Mouse (Mus musculus) lung, adult 2 months (tissue): Measurements from ENCODE around the gene Padi4.

Experiments
- CTCF ChIP-seq: fragments of 200-500 bp; IDR thresholded peaks from 2 replicates; pipeline ENCODE4 v1.5.1; 2011; ENCODE audit warnings: mild to moderate bottlenecking, low read length, control low read depth; ENCODE audit not compliant: insufficient read depth
- POLR2A ChIP-seq: fragments of 200-500 bp; IDR thresholded peaks from 2 replicates; pipeline ENCODE4 v1.6.1; 2011; ENCODE audit warnings: low read depth, mild to moderate bottlenecking, control low read depth, low read length, borderline replicate concordance; ENCODE audit errors: extremely low read depth

GRCm38 (mm10) chr4:140722710-140723109 lies 51.3 kb downstream of the Padi4 start:
- TF ChIP-seq POLR2A (no peak), CTCF (no peak)
